Mouse (Mus musculus) midbrain, embryonic 12.5 days (tissue): ENCODE measurements around the gene Mex3a. TPM values are rescaled to one million over a fixed set of nuclear protein-coding genes. Genes with fewer than 3 reads are reported as not detected.

Experiments used
- ATAC-seq: fragments of 200-750 bp; cut with Nextera tagmentation; 2 replicates; pipeline ENCODE4 v1.8.0; 2017; ENCODE audit warnings: low read depth, moderate TSS enrichment, moderate library complexity; ENCODE audit not compliant: low FRiP score
- H3K27ac ChIP-seq: fragments of 300-500 bp; sonication (generic); replicated peaks from 2 replicates; pipeline ENCODE4 v1.5.1; 2016; ENCODE audit warnings: mild to moderate bottlenecking
- H3K27me3 ChIP-seq: fragments of 300-500 bp; sonication (generic); 2 replicates; pipeline ENCODE4 v1.6.1; 2016; ENCODE audit warnings: mild to moderate bottlenecking
- H3K36me3 ChIP-seq: fragments of 300-500 bp; sonication (generic); 2 replicates; pipeline ENCODE4 v1.6.1; 2016
- H3K4me1 ChIP-seq: fragments of 300-500 bp; sonication (generic); 2 replicates; pipeline ENCODE4 v1.6.1; 2016
- H3K4me2 ChIP-seq: fragments of 300-500 bp; sonication (generic); replicated peaks from 2 replicates; pipeline ENCODE4 v1.6.1; 2016; ENCODE audit warnings: mild to moderate bottlenecking, moderate library complexity
- H3K4me3 ChIP-seq: fragments of 300-500 bp; sonication (generic); 2 replicates; pipeline ENCODE4 v1.5.1; 2016; ENCODE audit warnings: mild to moderate bottlenecking
- H3K9ac ChIP-seq: fragments of 300-500 bp; sonication (generic); replicated peaks from 2 replicates; pipeline ENCODE4 v1.6.1; 2016; ENCODE audit warnings: mild to moderate bottlenecking, moderate library complexity
- H3K9me3 ChIP-seq: fragments of 300-500 bp; sonication (generic); 2 replicates; pipeline ENCODE4 v1.6.1; 2016; ENCODE audit warnings: mild to moderate bottlenecking
- WGBS: fragments of 180-500 bp; shearing (Covaris S2); methylation state at CpG from one replicate; pipeline ENCODE4 v1.1.7; 2016; 5-methylcytosine and 5-hydroxymethylcytosine counted together
- polyA plus RNA-seq: library from polyadenylated mRNA; unstranded; fragments of >200 nt; fragmentation: Nextera tagmentation; extraction: Ambion mirVana; gene quantifications from 2 replicates; pipeline ENCODE4 v1.2.1, GENCODE M21; 2016

The Mex3a gene
- polyA plus RNA-seq, 1 experiment from 2014 or later, result 47.8 TPM

DNA sequence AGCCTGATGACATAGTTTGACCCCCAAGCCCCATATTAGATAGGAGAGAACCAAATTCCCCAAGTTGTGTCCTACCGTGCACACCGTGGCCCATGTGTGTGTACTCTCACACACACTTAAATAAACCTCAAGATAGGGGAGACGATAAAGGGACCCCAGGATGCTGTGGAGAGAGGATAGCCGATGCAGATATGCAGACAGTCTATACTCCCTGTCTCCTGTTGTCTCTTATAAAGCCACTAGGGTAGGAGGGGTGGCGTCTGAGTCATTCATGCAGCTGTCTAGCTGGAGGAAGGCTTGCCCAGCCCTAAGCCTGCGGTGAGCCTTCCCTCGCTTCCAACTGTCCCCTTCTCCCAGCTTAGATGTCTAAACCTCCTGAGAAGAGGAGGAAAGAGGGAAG is 32.1 kb upstream of the Mex3a start:
- no peaks in the 10 kb centered on the region for H3K9me3 ChIP-seq
- WGBS, result 88% methylated on average over 7 of the region's 7 CpGs
- H3K27me3 ChIP-seq, result peaks cover 48% of the 10 kb centered on the region
- no peak overlapping the region for H3K27ac ChIP-seq
- H3K4me2 ChIP-seq, result no peak overlapping the region
- no peak overlapping the region for H3K9ac ChIP-seq
- H3K36me3 ChIP-seq, result no peaks in the 10 kb centered on the region
- H3K4me1 ChIP-seq, result peaks cover 27% of the 10 kb centered on the region
- ATAC-seq, result no peak
- H3K4me3 ChIP-seq, result no peak overlapping the region

DNA sequence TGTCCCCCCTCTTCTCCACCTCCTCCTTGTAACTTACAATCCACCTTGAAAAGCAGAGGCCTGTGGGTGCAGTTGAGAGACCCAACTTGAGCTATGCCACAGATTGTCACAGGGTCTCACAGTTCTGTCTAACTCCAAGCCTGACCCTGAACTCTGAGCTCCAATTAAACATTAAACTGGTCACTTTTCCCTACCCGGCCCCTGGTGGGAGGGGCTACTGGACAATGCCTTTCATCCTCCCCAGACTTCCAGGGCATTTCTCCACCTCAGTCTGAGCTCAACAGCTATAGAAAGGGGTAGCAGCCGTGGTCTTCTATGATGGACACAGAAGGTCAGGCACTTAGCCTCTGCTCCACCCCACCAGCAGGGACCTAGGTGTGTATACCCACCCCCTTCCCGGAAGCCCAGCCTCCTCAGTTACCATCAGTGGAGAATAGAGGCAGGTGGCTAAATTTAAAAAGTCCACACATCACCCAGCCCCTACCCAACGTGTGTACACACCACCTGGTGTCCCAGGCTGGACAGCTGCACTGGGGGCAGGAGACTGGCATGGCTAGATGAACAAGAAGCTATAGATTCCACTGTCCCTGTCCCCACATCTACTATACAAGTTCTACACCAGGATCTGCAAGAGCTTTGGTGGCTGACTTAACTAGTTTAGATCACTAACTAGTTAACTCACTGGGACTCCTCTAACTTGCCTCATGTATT is 31.4 kb upstream of the Mex3a start:
- no peaks in the 10 kb centered on the region for H3K9me3 ChIP-seq
- no peak overlapping the region for H3K4me2 ChIP-seq
- H3K4me3 ChIP-seq, result no peak overlapping the region
- peaks cover 49% of the 10 kb centered on the region for H3K27me3 ChIP-seq
- ATAC-seq, result no peak
- H3K36me3 ChIP-seq, result no peaks in the 10 kb centered on the region
- no peak overlapping the region for H3K9ac ChIP-seq
- peaks cover 27% of the 10 kb centered on the region for H3K4me1 ChIP-seq
- no peak overlapping the region for H3K27ac ChIP-seq
- WGBS, result 48% methylated on average over 4 of the region's 4 CpGs

DNA sequence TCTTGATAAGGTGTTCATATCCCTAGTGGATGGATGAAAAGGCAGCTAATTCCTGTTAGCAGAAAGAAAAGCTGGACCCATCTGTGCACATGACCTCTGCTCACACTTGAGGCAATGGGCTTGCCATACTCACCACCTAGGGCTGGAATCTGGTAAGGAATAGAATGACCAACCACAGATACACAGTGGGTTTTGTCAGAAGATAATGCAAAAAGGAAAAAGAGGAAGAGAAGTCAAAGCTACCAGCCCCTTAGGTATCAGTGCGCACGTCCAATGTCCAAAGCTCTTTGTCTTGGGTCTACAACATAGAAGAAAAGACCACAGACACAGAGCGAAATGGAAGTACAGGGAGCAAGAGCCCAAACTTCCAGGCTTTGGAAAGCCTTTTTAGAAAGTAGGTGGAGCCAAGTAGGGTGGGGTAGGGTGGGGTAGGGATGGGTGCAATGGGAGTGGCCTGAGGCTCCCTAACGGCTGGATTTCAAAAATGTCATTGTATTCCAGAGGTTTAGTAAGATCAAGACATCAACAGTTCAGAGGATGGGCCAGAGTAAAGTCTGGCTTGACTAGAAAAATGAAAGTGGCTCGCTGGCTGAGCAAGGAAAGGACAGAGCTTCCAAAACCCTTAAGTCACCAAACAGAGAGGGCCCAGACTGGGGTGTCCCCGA is 30.7 kb upstream of the Mex3a start:
- H3K36me3 ChIP-seq, result no peaks in the 10 kb centered on the region
- H3K4me1 ChIP-seq, result peaks cover 27% of the 10 kb centered on the region
- no peak overlapping the region for H3K27ac ChIP-seq
- 0 out of 2 replicates have a peak overlapping the region, but pooled peaks have one; percentile 58 for H3K4me3 ChIP-seq
- 49% methylated on average over 6 of the region's 6 CpGs for WGBS
- peak overlapping the region; percentile 93 for H3K4me2 ChIP-seq
- H3K27me3 ChIP-seq, result peaks cover 49% of the 10 kb centered on the region
- no peak for ATAC-seq
- H3K9ac ChIP-seq, result no peak overlapping the region
- no peaks in the 10 kb centered on the region for H3K9me3 ChIP-seq

DNA sequence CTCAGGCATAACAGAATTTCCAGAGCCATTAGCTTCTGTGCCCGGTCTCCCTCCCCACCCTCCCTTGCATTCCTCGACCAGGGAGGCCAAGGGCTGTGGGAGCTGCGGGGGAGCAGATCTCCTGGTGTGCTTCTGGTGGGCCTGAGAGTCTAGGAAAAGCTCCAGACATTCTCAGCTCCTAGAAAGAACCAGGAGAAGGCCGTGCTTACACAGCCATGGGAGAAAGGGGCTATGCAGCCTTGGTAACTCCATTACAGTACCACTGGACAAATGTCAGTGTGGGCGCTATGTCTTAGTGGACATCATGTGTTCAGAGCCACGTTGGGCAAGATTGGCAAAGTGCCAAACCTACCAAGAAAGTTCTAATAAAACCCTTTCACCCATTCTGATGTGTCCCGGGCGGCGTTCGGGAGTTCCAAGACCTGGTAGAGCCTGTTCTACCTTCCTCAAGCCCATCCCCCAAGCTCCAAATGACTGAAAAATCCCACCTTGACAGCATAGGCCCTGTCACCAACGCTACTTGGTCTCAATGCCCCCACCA is 30.1 kb upstream of the Mex3a start:
- Histone ChIP-seq H3K4me2 (peak overlapping the region; percentile 93), H3K36me3 (no peaks in the 10 kb centered on the region), H3K4me1 (peaks cover 27% of the 10 kb centered on the region), H3K4me3 (peak overlapping the region; percentile 58), H3K9ac (peak overlapping the region; percentile 68), H3K9me3 (no peaks in the 10 kb centered on the region), H3K27me3 (peaks cover 52% of the 10 kb centered on the region), H3K27ac (no peak overlapping the region)
- ATAC-seq, result peak; percentile 13; the same call in 1 of the 2 replicates
- 17% methylated on average over 11 of the region's 11 CpGs for WGBS

DNA sequence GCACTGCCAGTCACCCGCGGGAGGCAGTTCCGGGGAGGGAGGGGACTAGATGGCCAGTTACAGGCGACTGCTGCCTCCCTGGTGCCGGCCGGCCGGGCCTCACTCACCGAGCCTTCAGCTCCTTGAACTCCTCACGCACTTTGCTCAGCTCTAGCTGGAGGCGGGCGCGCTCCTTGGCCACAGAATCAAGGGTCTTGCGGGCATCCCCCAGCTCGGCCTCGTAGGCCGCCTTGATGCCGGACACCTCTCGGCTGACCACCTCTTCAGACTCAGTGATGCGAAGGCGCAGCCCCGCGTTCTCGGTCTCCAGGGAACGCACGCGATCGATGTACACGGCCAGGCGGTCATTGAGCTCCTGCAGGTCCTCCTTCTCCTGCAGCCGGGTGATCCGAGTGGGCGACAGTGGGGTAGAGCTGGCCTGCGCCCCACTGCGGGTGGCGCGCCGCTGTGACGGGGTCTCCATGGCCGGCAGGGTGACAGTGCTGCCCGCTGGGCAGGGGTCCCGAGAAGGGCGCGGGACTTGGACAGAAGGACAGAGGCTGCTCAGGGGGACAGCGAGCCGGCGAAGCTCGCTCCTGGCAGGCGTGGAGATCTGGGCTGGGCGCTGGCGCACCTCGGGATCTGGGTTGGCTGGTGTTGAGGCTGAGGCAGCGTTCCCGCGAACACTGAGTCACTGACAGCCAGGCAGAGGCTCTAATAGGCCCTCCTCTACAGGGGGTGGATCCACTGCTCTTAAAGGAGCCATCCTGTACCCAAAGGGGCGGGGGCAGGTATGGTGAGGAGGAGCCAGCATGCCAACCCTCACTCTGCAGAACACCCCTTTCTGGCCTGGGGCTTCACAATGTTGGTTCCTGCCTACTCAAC is 29.3 kb upstream of the Mex3a start:
- H3K4me1 ChIP-seq, result peaks cover 27% of the 10 kb centered on the region
- H3K36me3 ChIP-seq, result no peaks in the 10 kb centered on the region
- ATAC-seq, result peak; percentile 81; the same call in 1 of the 2 replicates
- WGBS, result under 1% methylated on average over 55 of the region's 55 CpGs
- peak overlapping the region; percentile 58 for H3K4me3 ChIP-seq
- peak overlapping the region; percentile 93 for H3K4me2 ChIP-seq
- H3K27me3 ChIP-seq, result peaks cover 57% of the 10 kb centered on the region
- H3K9ac ChIP-seq, result peak overlapping the region; percentile 68
- 0 out of 2 replicates have a peak overlapping the region, but pooled peaks have one; percentile 15 for H3K27ac ChIP-seq
- no peaks in the 10 kb centered on the region for H3K9me3 ChIP-seq

DNA sequence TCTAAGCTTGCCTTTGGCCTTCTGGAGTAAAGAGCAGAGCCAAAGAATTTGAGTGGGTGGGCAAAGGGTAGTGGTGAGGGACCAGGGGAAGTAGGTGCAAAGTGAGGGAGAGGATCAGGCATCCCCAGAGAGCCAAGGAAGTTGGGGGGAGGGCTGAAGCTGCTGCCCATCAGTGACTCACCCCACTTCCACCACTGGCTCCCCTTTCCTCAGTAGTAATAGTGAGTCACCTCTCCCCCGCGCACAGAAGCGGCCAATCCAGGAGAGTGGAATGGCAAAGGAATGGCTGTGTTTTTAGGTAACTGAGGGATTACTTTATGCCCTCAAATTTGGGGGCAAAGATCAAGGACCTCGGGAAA is 28.7 kb upstream of the Mex3a start:
- 24% methylated on average over 4 of the region's 4 CpGs for WGBS
- H3K27me3 ChIP-seq, result peaks cover 57% of the 10 kb centered on the region

DNA sequence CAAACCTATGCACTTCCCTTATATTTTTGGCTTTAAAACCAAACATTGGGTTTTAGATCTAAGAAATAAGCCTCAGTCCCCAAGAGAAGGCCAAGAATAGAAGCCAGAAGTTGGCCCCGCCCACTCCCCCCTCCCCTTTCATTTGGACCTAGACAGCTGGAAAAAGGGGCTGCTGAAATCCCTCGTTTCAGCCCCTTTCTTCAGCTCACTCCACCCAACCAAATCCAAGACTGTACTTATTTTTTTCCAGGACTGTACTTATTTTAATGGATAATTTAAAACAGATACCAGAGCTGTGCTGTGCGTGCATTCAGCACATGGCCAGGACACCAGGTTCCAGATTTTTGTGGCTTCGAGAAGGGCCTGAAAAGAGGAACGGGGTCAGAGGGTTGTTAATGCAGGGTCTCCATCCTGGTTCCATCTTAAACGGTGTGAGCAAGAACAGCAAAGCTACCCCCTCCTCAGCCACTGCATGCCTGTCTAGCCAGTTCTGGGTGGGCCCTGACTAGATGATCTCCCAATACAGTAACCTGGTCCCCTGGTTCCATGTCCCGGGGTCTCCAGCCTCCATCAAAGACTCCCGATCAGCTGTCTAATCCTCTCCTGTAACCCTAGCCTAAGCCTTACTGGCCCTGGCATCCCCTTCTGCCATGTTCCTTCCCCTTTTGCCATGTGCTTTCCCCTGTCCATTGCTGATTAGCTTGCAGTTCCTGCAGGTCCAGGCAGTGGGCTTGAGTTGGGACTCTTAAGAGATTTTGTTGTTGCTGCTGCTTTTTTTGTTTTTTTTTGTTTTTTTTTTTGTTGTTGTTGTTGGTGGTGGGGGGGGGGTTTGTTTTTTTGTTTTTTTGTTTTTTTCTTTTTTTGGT is 28.1 kb upstream of the Mex3a start:
- no peak overlapping the region for H3K4me2 ChIP-seq
- H3K9ac ChIP-seq, result no peak overlapping the region
- 39% methylated on average over 8 of the region's 8 CpGs for WGBS
- peaks cover 57% of the 10 kb centered on the region for H3K27me3 ChIP-seq
- H3K36me3 ChIP-seq, result no peaks in the 10 kb centered on the region
- no peak overlapping the region for H3K4me3 ChIP-seq
- H3K4me1 ChIP-seq, result peaks cover 27% of the 10 kb centered on the region
- ATAC-seq, result no peak
- no peaks in the 10 kb centered on the region for H3K9me3 ChIP-seq
- H3K27ac ChIP-seq, result no peak overlapping the region

More for the DNA sequence above, 28.7 kb upstream of the Mex3a start:
- H3K9ac ChIP-seq, result 0 out of 2 replicates have a peak overlapping the region, but pooled peaks have one; percentile 68
- H3K36me3 ChIP-seq, result no peaks in the 10 kb centered on the region
- peaks cover 27% of the 10 kb centered on the region for H3K4me1 ChIP-seq
- H3K27ac ChIP-seq, result 0 out of 2 replicates have a peak overlapping the region, but pooled peaks have one; percentile 15
- peak overlapping the region; percentile 93 for H3K4me2 ChIP-seq
- H3K9me3 ChIP-seq, result no peaks in the 10 kb centered on the region
- no peak overlapping the region for H3K4me3 ChIP-seq
- ATAC-seq, result no peak

DNA sequence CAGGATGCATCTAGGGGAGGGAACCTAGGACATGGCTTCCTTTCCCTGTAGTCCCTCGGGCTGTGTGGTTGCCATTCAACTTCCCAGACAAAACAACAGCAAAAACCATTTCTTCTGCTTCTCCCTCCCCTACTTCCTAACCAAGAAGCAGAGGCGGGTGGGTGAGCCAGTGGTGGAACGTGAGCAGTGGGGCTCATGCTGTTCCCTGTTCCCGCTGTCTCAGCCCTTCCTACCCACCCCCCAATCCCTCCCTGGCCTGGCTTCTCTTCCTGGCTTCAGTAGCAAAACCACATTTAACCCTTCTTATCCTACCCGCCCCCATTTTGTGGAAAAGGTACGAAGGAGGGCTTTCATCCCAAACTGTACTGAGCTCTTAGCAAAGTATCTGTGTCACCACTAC is 27.1 kb upstream of the Mex3a start:
- peaks cover 36% of the 10 kb centered on the region for H3K4me1 ChIP-seq
- no peak overlapping the region for H3K9ac ChIP-seq
- no peaks in the 10 kb centered on the region for H3K36me3 ChIP-seq
- peaks cover 56% of the 10 kb centered on the region for H3K27me3 ChIP-seq
- H3K4me2 ChIP-seq, result no peak overlapping the region
- no peaks in the 10 kb centered on the region for H3K9me3 ChIP-seq
- H3K27ac ChIP-seq, result no peak overlapping the region
- 81% methylated on average over 6 of the region's 6 CpGs for WGBS
- ATAC-seq, result no peak
- no peak overlapping the region for H3K4me3 ChIP-seq

DNA sequence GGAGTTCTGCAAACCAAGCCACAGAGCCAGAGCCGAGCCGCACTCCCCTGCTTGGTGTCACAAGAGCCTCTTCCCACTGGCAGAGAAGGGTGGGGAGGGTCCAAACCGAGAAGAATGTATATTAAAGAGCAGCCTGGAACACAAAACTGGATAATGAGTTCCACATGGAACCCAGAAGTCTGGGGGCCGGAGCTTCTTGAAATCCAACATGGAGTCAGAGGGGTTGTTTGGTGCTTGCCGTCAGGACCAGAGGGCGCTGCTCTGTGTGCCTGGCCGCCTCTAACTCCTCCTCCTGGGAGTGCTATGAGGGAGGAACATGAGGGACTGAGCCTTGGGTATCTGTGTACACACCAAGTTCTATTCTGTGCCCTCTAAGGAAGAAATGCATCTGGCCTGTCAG is 26.4 kb upstream of the Mex3a start:
- no peak overlapping the region for H3K4me3 ChIP-seq
- ATAC-seq, result no peak
- H3K27me3 ChIP-seq, result peaks cover 50% of the 10 kb centered on the region
- H3K4me1 ChIP-seq, result peaks cover 41% of the 10 kb centered on the region
- H3K9ac ChIP-seq, result no peak overlapping the region
- WGBS, result 53% methylated on average over 7 of the region's 7 CpGs
- H3K4me2 ChIP-seq, result no peak overlapping the region
- H3K36me3 ChIP-seq, result no peaks in the 10 kb centered on the region
- H3K9me3 ChIP-seq, result no peaks in the 10 kb centered on the region
- H3K27ac ChIP-seq, result no peak overlapping the region

DNA sequence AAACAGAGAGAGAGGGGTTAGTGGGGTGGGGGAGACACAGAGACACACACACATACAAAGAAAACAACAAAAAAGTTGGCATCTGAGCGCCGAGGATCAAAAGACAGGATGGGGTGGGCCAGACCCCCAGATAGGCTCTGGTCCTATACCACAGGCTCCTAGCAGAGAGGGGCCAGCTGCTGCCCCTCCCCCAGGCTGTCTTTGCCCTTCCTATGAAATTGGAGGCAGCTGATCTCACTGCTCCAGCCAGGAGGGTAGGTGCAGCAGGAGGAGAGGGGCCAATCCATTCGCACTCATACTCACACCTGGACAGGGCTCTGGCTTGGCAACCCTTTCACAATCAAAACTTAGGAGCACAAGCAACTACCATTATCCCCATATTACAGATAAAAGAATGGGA is 22.9 kb upstream of the Mex3a start:
- Histone ChIP-seq H3K9ac (no peak overlapping the region; the same call in 1 of the 2 replicates), H3K4me1 (peaks cover 41% of the 10 kb centered on the region)
- 72% methylated on average over 3 of the region's 3 CpGs for WGBS

More for the DNA sequence above, 22.9 kb upstream of the Mex3a start:
- Histone ChIP-seq H3K9me3 (no peaks in the 10 kb centered on the region), H3K27me3 (peaks cover 20% of the 10 kb centered on the region), H3K36me3 (no peaks in the 10 kb centered on the region), H3K27ac (peak overlapping the region; percentile 87), H3K4me3 (peak overlapping the region; percentile 35), H3K4me2 (peak overlapping the region; percentile 56)
- 0 out of 2 replicates have a peak, but pooled peaks have one; percentile 0 for ATAC-seq
